Mouse (Mus musculus) ES-E14 (cell line): ENCODE measurements around the gene Tacc3.

Source experiments
- CHD2 ChIP-seq: IDR thresholded peaks from 2 replicates; pipeline ENCODE4 v1.6.1; 2014; ENCODE audit warnings: mild to moderate bottlenecking, low read depth, low read length, inconsistent platforms
- MAFK ChIP-seq: IDR thresholded peaks from 2 replicates; pipeline ENCODE4 v1.6.1; 2014; ENCODE audit warnings: mild to moderate bottlenecking, low read depth, low read length, inconsistent platforms; ENCODE audit not compliant: insufficient read depth
- ZNF384 ChIP-seq: IDR thresholded peaks from 2 replicates; pipeline ENCODE4 v1.6.1; 2012; ENCODE audit warnings: low read depth, low read length, inconsistent platforms

GRCm38 (mm10) chr5:33623766-33624165, 34.2 kb upstream of the Tacc3 start:
- no peak for TF ChIP-seq CHD2
- TF ChIP-seq MAFK: no peak
- no peak for TF ChIP-seq ZNF384
